Mouse (Mus musculus) T-cell, adult 2 months (primary cell): ENCODE results near the gene Cyp2c29.
"Not testable (repeated sequence)": the region's sequence is repeated elsewhere in the genome, so short reads cannot be mapped to it uniquely, and the experiment has no call there.

Experiments used
- DNase-seq: peaks from one replicate; pipeline ENCODE4 v3.0.0; 2022; ENCODE audit warnings: low spot score

Gene Cyp2c29

DNA sequence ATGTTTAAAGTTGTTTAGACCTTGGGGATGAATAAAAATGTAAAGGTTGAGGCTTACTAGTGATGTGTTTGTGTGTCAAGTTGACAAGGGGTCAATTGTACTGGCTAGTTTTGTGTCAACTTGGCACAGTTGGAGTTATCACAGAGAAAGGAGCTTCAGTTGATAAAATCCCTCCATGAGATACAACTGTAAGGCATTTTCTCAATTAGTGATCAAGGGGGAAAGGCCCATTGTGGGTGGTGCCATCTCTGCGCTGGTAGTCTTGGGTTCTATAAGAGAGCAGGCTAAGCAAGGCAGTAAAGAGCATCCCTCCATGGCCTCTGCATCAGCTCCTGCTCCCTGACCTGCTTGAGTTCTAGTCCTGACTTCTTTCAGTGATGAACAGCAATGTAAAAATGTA is at the start of gene Cyp2c29:
Gene Cyp2c29 (plus strand): TSS at position 301 of the 400 bp plus-strand sequence.
- DNase-seq = not testable (repeated sequence)

DNA sequence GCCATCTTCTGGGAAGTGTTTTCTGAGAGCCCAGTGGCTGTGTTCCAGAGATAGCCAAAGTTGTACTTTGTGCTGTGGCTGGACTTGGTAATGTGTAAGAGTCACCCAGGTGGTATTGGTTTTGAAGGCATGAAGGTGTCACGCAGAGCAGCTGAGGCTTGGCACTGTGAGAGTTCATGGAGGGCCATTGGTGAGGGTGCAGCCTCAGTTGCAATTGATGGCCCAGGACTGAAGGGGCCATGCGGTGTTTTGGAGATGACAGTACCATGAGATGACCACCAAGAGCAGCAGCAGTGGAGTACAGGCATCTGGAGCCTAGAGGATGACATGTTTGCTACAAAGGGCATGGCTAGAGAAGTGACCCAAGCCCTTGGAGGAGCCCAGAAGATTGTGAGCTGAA is 2.2 kb upstream of the Cyp2c29 start:
- DNase-seq = not testable (repeated sequence)

DNA sequence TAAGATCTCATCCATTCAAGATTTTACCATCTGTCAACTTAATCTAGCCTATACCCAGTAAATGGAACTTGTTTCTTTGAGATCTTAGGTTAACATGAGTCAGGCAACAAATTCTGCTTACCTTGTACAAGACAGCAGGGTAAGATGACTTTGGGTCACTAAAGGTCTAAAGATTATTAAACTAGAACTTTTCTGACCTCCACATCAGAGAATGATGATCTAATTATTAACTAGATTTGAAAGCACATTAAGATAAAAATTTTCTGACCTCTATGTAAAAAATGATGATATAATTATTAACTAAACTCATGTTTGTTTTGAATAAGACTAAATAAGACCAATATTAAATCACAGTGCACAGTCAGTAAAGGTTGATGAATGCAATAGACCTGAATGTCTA is 13.6 kb downstream of the Cyp2c29 start:
- no peak for DNase-seq

DNA sequence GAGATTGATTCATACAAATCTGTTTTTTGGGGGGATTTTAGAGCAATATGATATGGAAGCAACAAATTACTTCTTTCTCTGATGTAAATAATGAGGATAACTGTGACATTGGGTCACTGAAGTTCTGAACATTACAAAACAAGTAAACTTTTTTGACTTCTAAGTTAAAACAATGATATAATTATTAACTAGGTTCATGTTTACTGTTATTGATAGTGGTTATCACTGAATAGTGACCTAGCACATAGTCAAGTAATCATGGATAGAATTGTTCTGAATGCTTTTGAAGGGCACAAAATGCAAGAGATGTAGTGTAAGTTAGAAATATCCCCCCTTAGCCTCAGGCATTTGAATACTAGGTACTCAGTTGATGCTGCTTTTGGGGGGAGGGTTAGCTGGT is 16.4 kb downstream of the Cyp2c29 start:
- no peak for DNase-seq

DNA sequence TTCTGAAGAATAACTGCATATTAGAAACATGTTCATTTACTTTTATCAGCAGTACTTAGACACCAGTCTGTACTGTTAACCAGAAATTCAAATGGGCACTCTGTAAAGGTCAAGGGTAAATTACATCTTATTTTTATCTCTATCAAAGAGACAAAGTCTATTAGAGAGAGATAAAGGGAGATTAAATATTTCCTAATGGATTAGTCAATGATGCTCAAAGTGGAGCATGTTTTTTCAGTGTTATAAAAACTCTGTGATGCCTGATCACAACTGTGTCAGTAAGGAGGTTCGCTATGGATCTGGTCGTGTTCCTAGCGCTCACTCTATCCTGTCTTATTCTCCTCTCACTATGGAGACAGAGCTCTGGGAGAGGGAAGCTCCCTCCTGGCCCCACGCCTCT is 17.6 kb downstream of the Cyp2c29 start:
- no peak for DNase-seq

DNA sequence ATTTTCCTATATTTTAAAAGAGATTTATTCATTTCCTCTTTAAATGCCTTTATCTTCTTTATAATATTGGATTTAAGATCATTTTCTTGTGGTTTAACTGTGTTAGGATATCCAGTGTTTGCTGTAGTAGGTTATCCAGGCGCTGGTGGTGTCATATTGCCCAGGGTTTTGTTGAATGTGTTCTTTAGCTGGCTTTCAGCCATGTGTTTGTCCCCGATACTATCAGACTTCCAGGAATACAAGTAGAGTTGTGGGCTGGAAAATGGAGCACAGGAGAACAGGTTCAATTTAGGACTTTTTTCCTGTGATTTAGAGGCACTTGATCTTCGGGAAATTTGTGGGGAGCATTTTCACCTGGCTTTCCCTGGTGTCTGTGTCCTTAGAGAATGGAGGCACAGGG is 19.8 kb downstream of the Cyp2c29 start:
- DNase-seq = no peak
